Mouse (Mus musculus) C2C12 (cell line): ENCODE results near the gene Ufsp1.

Source experiments
- CEBPB ChIP-seq: IDR thresholded peaks from one replicate; pipeline ENCODE4 v1.6.1; 2011; ENCODE audit warnings: low read depth, mild to moderate bottlenecking, control low read depth, moderate library complexity
- CTCF ChIP-seq: IDR thresholded peaks from one replicate; pipeline ENCODE4 v1.5.1; 2011; ENCODE audit not compliant: control insufficient read depth, insufficient read depth, insufficient read length
- FOSL1 ChIP-seq: IDR thresholded peaks from one replicate; pipeline ENCODE4 v1.8.0; 2011; ENCODE audit warnings: mild to moderate bottlenecking, low read length; ENCODE audit not compliant: poor library complexity, insufficient read depth, severe bottlenecking
- MAX ChIP-seq: IDR thresholded peaks from one replicate; pipeline ENCODE4 v1.6.1; 2011; ENCODE audit warnings: mild to moderate bottlenecking, control low read depth
- MYOG ChIP-seq: IDR thresholded peaks from one replicate; pipeline ENCODE4 v1.6.1; 2011; ENCODE audit not compliant: control insufficient read depth, insufficient read length; ENCODE audit errors: extremely low read depth
- USF1 ChIP-seq: IDR thresholded peaks from one replicate; pipeline ENCODE4 v1.6.1; 2011; ENCODE audit warnings: low read depth, mild to moderate bottlenecking, control low read depth, moderate library complexity

DNA sequence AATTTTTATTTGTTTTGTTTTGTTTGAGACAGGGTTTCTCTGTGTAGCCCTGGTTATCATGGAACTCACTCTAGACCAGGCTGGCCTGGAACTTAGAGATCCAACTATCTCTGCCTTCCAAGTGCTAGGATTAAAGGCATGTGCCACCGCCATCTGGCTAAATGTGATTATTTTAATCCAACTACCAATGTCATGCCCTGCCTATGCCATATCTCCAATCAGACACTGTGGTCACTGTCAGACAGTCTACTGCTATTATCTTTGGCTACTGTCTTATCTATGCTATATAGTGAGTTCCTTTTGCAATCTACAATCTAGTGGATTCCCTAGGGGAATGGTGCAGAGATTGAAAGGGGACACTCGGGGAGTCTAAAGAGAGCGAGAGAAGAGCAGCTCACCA lies 26.6 kb downstream of the Ufsp1 start:
- TF ChIP-seq CTCF (no peak), USF1 (no peak), MAX (no peak), CEBPB (no peak), MYOG (no peak), FOSL1 (no peak)
